Mouse (Mus musculus): ENCODE measurements around the gene S1pr4. TPM values are rescaled to one million over a fixed set of nuclear protein-coding genes. Genes with fewer than 3 reads are reported as not detected.

S1pr4 gene
- polyA plus RNA-seq (2012; rRNA removed): 1.5 and 1.8 TPM in 2 replicates
- polyA plus RNA-seq (2014; fragmentation: Nextera tagmentation; extraction: Ambion mirVana): 1.4 and 1.5 TPM in 2 replicates

- Histone ChIP-seq H3K9me3 (ENCODE audit: control insufficient read depth, low read length) (no peaks in the 10 kb centered on the region), H3K27me3 (ENCODE audit: control insufficient read depth, insufficient read depth, low read length) (no peaks in the 10 kb centered on the region), H3K9ac (replicated peaks) (no peak within 1 kb of the TSS), H3K36me3 (replicated peaks; ENCODE audit: control insufficient read depth, insufficient read depth, low read depth) (no peaks in the 10 kb centered on the region), H3K27ac (no peak within 1 kb of the TSS), H3K4me2 (ENCODE audit: low read depth) (peak within 1 kb of the TSS; percentile 36), H3K4me3 (ENCODE audit: insufficient read depth in 1 of 2, low read depth in 2 of 2, low read length in 2 of 2) (peak within 1 kb of the TSS; percentile 6 to 19; a peak in 3 of 4 replicates), H3K4me1 (replicated peaks; ENCODE audit: control insufficient read depth in 2 of 2, insufficient read depth in 2 of 2, low read length in 1 of 2) (peaks cover 7 to 14% of the 10 kb centered on the region in 2 experiments)
- ATAC-seq (ENCODE audit: insufficient read depth) (no peak), DNase-seq (ENCODE audit: low read depth in 3 of 3, low spot score in 3 of 3) (no peak)
- 70% methylated on average over 3 of the region's 3 CpGs for WGBS (ENCODE audit: insufficient replicate concordance)
- TF ChIP-seq CTCF (IDR thresholded peaks at IDR 0.05; ENCODE audit: low read depth) (no peak), EP300 (IDR thresholded peaks at IDR 0.05; ENCODE audit: low read depth) (no peak)
These were observed at the start of gene S1pr4 for GRCm38 (mm10) chr10:81500032-81500431. TSS of gene S1pr4 (minus strand) at chr10:81500132.

- Histone ChIP-seq H3K9ac (replicated peaks) (no peak overlapping the region), H3K4me2 (ENCODE audit: low read depth) (no peak overlapping the region), H3K27me3 (ENCODE audit: control insufficient read depth, insufficient read depth, low read length) (no peaks in the 10 kb centered on the region), H3K36me3 (replicated peaks; ENCODE audit: control insufficient read depth, insufficient read depth, low read depth) (no peaks in the 10 kb centered on the region), H3K27ac (no peak overlapping the region), H3K9me3 (ENCODE audit: control insufficient read depth, low read length) (no peaks in the 10 kb centered on the region), H3K4me3 (ENCODE audit: insufficient read depth in 1 of 2, low read depth in 2 of 2, low read length in 2 of 2) (no peak overlapping the region), H3K4me1 (replicated peaks; ENCODE audit: control insufficient read depth in 2 of 2, insufficient read depth in 2 of 2, low read length in 1 of 2) (peaks cover 15 to 21% of the 10 kb centered on the region in 2 experiments)
- WGBS (ENCODE audit: insufficient replicate concordance): 68% methylated on average over 5 of the region's 5 CpGs
- no peak for DNase-seq (ENCODE audit: low read depth in 3 of 3, low spot score in 3 of 3)
- no peak for ATAC-seq (ENCODE audit: insufficient read depth)
- no peak for TF ChIP-seq CTCF (IDR thresholded peaks at IDR 0.05; ENCODE audit: low read depth)
- TF ChIP-seq EP300 (IDR thresholded peaks at IDR 0.05; ENCODE audit: low read depth): no peak
These were observed 49.0 kb upstream of the S1pr4 start for GRCm38 (mm10) chr10:81548944-81549343.

DNA sequence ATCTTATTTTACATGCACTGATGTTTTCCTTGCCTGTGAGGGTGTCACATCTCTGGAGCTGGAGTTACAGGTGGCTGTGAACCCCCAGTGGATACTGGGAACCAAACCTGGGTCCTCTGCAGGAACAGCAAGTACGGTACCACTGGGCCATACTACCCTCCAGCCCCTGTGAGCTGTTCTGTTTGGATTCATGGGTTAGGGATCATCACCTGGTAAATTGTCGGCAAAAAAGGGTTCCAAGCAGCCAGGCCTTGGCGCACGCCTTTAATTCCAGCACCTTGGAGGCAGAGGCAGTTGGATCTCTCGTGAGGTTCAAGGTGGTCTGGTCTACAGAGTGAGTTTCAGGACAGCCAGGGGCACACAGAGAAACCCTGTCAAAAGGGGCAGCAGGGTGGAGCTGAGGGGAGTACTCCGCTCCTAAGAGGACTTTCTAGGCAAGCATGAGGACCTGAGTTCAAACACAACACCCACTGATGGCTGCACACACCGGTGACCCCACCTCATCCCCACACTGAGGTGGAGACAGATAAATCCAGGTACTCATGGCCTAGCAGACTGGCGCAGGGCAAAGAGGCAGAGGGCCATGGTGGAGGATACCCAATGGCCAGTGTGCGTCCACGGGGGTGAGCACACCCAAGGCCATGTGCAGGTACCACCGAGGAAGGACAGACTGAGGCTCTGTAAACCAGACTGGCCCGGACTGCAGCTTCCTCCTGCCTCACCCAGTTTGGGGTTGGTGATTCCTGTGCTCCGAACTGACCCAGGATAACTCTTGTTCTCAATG, 47.0 kb upstream of the S1pr4 start:
- DNase-seq (ENCODE audit: low read depth in 3 of 3, low spot score in 3 of 3) (no peak), ATAC-seq (ENCODE audit: insufficient read depth) (no peak)
- Histone ChIP-seq H3K27me3 (ENCODE audit: control insufficient read depth, insufficient read depth, low read length) (no peaks in the 10 kb centered on the region), H3K9ac (replicated peaks) (peak overlapping the region; percentile 24; the same call in 1 of the 2 replicates), H3K36me3 (replicated peaks; ENCODE audit: control insufficient read depth, insufficient read depth, low read depth) (no peaks in the 10 kb centered on the region), H3K4me1 (replicated peaks; ENCODE audit: control insufficient read depth in 2 of 2, insufficient read depth in 2 of 2, low read length in 1 of 2) (peaks cover 19 to 38% of the 10 kb centered on the region in 2 experiments), H3K9me3 (ENCODE audit: control insufficient read depth, low read length) (no peaks in the 10 kb centered on the region), H3K4me3 (ENCODE audit: insufficient read depth in 1 of 2, low read depth in 2 of 2, low read length in 2 of 2) (no peak overlapping the region), H3K27ac (peak overlapping the region; percentile 69), H3K4me2 (ENCODE audit: low read depth) (peak overlapping the region; percentile 88; the same call in 1 of the 2 replicates)
- whole genome bisulfite sequencing (ENCODE audit: insufficient replicate concordance): 76% methylated on average over 13 of the region's 13 CpGs
- TF ChIP-seq CTCF (IDR thresholded peaks at IDR 0.05; ENCODE audit: low read depth) (no peak), EP300 (IDR thresholded peaks at IDR 0.05; ENCODE audit: low read depth) (no peak)

DNA sequence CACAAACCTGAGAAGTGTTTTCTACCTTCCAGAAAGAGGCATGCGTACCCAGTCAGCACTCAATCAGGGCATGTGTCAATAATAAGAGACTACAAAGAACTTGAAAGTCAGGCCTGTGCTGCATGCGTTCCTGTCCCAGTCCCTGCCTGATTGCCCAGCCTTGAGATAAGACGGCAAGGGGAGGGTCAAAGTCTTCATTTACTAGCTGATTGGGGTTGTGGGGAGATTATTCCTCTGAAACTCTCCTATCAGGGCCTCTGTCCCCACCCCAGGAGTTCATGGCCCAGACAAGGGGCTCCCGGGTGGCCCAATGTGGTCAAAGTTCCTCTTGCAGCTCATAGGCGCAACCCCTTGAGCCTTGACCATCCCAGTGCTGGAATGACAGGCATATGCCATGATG, 46.4 kb upstream of the S1pr4 start:
- Histone ChIP-seq H3K9me3 (ENCODE audit: control insufficient read depth, low read length) (no peaks in the 10 kb centered on the region), H3K27me3 (ENCODE audit: control insufficient read depth, insufficient read depth, low read length) (no peaks in the 10 kb centered on the region), H3K27ac (peak overlapping the region; percentile 69), H3K4me1 (replicated peaks; ENCODE audit: control insufficient read depth in 2 of 2, insufficient read depth in 2 of 2, low read length in 1 of 2) (peaks cover 17 to 35% of the 10 kb centered on the region in 2 experiments), H3K9ac (replicated peaks) (peak overlapping the region; percentile 24), H3K4me2 (ENCODE audit: low read depth) (peak overlapping the region; percentile 88), H3K4me3 (ENCODE audit: insufficient read depth in 1 of 2, low read depth in 2 of 2, low read length in 2 of 2) (peak overlapping the region; percentile 4 to 27; a peak in 2 of 4 replicates), H3K36me3 (replicated peaks; ENCODE audit: control insufficient read depth, insufficient read depth, low read depth) (no peaks in the 10 kb centered on the region)
- 9% methylated on average over 5 of the region's 5 CpGs for WGBS (ENCODE audit: insufficient replicate concordance)
- TF ChIP-seq CTCF (IDR thresholded peaks at IDR 0.05; ENCODE audit: low read depth) (no peak), EP300 (IDR thresholded peaks at IDR 0.05; ENCODE audit: low read depth) (no peak)
- DNase-seq (ENCODE audit: low read depth in 3 of 3, low spot score in 3 of 3): peak in 2 of 3 experiments; percentile 50 to 60
- ATAC-seq (ENCODE audit: insufficient read depth): peak; percentile 21

DNA sequence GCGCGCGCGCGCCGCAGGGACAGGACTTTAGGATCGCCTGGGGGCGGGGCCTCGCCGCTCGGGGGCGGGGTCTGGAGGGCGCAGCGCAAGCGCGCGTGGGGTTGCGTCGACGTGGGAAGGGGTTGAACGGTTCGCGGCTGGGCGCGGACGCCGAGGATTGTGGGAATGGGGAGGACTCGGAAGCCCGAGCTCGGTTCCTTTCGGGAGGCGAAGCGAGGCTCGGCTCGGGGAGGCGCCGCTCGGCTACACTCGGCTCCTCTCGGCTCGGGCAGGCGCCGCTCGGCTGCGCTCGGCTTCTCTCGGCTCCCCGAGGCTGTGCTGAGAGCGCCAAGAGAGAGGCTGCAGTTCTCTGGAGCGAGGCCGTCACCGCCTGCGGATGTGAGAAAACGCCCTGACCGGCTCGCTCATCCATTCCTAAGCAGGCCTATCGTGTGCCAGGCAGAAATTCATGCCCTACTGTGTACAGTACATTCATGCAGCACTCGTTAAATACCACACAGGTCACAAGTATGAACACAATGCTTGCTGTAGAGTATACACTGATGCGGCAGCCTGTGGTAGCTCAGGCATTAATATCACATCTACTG, 45.3 kb upstream of the S1pr4 start, which contains the start of gene Gna11:
Gna11 (minus strand) TSS at position 30 of the 587 bp plus-strand sequence.
- peak; percentile 89 for ATAC-seq (ENCODE audit: insufficient read depth)

More for the DNA sequence above, 45.3 kb upstream of the S1pr4 start, which contains the start of gene Gna11:
- no peaks in the 10 kb centered on the region for H3K9me3 ChIP-seq (ENCODE audit: control insufficient read depth, low read length)
- peak within 1 kb of the TSS; percentile 88 for H3K4me2 ChIP-seq (ENCODE audit: low read depth)
- H3K27ac ChIP-seq: peak within 1 kb of the TSS; percentile 91
- H3K36me3 ChIP-seq (replicated peaks; ENCODE audit: control insufficient read depth, insufficient read depth, low read depth): no peaks in the 10 kb centered on the region
- DNase-seq (ENCODE audit: low read depth in 3 of 3, low spot score in 3 of 3): peak; percentile 93 to 94 (median 94)
- no peak for TF ChIP-seq EP300 (IDR thresholded peaks at IDR 0.05; ENCODE audit: low read depth)
- no peak for TF ChIP-seq CTCF (IDR thresholded peaks at IDR 0.05; ENCODE audit: low read depth)
- H3K4me1 ChIP-seq (replicated peaks; ENCODE audit: control insufficient read depth in 2 of 2, insufficient read depth in 2 of 2, low read length in 1 of 2): peaks cover 17 to 34% of the 10 kb centered on the region in 2 experiments
- peak within 1 kb of the TSS; percentile 71 to 78 for H3K4me3 ChIP-seq (ENCODE audit: insufficient read depth in 1 of 2, low read depth in 2 of 2, low read length in 2 of 2)
- peak within 1 kb of the TSS; percentile 75 for H3K9ac ChIP-seq (replicated peaks)
- no peaks in the 10 kb centered on the region for H3K27me3 ChIP-seq (ENCODE audit: control insufficient read depth, insufficient read depth, low read length)
- WGBS (ENCODE audit: insufficient replicate concordance): 1% methylated on average over 59 of the region's 59 CpGs
